Mouse (Mus musculus) cerebellum, adult 2 months (tissue): ENCODE results near the gene Pecam1.
"Not testable (repeated sequence)": the region's sequence is repeated elsewhere in the genome, so short reads cannot be mapped to it uniquely, and the experiment has no call there.

Experiments used
- CTCF ChIP-seq: fragments of 200-500 bp; IDR thresholded peaks from 2 replicates; pipeline ENCODE4 v1.5.1; 2011; ENCODE audit warnings: low read depth, mild to moderate bottlenecking, control low read depth, low read length, moderate library complexity, borderline replicate concordance; ENCODE audit not compliant: insufficient read depth
- POLR2A ChIP-seq: fragments of 200-500 bp; IDR thresholded peaks from 2 replicates; pipeline ENCODE4 v1.6.1; 2011; ENCODE audit warnings: low read length, control low read depth, borderline replicate concordance; ENCODE audit not compliant: insufficient read depth

- not testable (repeated sequence) for TF ChIP-seq POLR2A, CTCF
These were observed 31.8 kb upstream of the Pecam1 start for GRCm38 (mm10) chr11:106782271-106782670.
